Mouse (Mus musculus): ENCODE data around the gene Wdsub1.

GRCm38 (mm10) chr2:59913610-59914009, 31.2 kb upstream of the Wdsub1 start:
- TF ChIP-seq ZC3H11A (IDR thresholded peaks at IDR 0.05; ENCODE audit: low read depth, low read length) (no peak), CTCF (conservative IDR thresholded peaks at IDR 0.05 in 1 of 2, IDR thresholded peaks at IDR 0.05 in 1 of 2; ENCODE audit: low read depth in 2 of 2, low read length in 2 of 2) (no peak)

All from CH12.LX (cell line).